Mouse (Mus musculus) kidney, adult 11 months (tissue): ENCODE measurements at regions not wholly inside any gene's neighbourhood (a gene's known extent, or its start where the extent isn't known, plus 50 kb on each side); places are given as distances from the start of the nearest gene placed in this dataset.

Experiments used
- DNase-seq: peaks from one replicate; pipeline ENCODE4 v3.0.0; 2022

DNA sequence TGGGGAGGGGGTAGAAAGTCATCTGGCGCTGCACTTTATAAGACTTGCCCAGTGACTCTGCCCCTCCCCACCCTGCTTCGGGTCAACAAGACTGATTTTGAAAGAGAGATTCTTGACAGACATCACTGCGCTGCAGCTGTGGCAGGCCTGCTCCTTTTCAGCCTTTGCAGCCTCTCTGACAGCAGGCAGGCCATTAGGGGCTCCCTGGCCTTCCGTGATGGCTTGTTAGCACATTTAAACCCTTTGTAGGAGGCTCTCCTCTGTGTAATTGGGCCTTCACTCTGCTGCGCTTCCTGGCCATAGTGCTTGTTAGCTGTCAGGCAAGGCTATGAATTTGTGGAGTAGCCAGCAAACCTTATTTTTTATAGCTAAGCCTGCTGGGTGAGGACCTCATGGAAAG, 232.3 kb upstream of the Wscd1 start:
- DNase-seq = no peak

GRCm38 (mm10) chr11:71527691-71528090, 222.0 kb upstream of the Wscd1 start:
- DNase-seq = no peak

DNA sequence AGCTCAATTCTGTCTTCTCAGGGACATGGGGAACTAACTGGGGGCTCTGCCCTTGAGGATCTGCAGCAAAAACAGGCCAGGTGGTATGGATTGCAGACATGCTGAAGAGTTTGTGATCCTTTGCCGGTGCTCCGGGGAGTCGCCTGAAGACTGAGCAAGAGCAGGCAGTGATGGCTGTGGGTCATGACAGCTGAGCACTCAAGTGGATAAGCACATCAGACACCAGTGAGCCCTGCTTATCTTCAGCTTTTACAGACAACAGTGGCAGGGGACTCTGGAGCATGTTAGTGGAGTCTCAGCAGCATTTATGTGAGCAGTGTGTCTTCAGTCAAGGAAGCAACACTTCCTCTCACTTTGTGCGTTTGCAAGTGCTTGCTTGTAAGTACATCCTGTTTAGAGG, 221.1 kb upstream of the Wscd1 start:
- DNase-seq = no peak

GRCm38 (mm10) chr11:71541178-71541845, 208.4 kb upstream of the Wscd1 start:
- DNase-seq = no peak

DNA sequence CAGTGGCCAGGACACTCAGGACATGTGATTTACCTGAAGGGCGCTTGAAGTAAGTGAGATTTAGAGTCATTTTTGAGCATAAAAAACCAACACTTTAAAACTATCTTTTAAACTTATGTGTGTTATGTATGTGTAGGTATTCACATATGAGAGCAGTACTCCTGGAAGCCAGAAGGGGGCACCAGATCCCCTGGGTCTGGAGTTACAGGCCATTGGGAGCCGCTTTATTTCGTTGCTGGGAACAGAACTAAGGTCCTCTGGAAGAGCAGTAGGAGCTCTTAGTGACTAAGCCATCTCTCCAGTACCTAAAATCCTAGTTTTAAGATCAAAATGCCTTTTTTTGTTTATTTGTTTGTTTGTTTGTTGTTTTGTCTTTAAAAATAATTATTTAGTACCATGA, 192.3 kb upstream of the Wscd1 start:
- no peak for DNase-seq

GRCm38 (mm10) chr11:71564831-71565230, 184.9 kb upstream of the Wscd1 start:
- DNase-seq = no peak

- no peak for DNase-seq
Observed at GRCm38 (mm10) chr11:71576801-71577200, 172.9 kb upstream of the Wscd1 start.

DNA sequence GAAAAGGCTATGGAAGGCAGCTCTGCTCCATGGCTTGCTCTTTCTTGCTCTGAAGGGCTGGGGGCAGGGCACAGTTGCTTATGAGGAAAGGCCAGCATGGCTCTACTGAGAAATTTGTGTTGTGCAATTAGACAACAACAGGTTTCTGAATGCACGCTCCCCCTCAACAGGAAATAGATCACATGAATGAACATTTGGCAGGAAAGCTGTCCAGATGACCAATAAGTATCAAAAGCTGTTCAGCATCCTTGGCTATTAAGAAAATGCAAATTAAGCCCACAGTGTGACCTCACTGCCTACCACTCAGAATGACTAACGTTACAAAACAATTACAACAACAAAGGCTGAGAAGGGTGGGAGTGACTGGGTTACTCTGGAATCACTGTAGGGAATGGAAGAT, 167.9 kb upstream of the Wscd1 start:
- no peak for DNase-seq

DNA sequence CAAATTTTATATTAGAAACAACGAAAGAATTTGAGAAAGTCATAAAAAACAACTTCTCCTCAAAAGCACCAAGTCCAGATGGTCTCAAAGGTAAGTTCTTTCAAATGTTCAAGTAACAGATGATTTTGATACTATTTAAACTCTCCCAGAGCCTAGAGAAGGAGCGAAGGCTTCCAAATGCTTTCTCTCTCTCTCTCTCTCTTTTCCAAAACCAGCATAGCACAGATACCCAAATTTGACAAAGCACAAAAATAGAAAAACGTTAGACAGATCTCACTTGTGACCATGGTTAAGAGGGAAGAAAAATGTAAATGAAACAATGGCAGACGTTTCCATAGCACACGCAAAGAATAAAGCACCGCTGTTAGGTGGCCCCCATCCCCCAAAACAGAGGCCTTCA, 158.7 kb upstream of the Wscd1 start:
- DNase-seq = no peak

DNA sequence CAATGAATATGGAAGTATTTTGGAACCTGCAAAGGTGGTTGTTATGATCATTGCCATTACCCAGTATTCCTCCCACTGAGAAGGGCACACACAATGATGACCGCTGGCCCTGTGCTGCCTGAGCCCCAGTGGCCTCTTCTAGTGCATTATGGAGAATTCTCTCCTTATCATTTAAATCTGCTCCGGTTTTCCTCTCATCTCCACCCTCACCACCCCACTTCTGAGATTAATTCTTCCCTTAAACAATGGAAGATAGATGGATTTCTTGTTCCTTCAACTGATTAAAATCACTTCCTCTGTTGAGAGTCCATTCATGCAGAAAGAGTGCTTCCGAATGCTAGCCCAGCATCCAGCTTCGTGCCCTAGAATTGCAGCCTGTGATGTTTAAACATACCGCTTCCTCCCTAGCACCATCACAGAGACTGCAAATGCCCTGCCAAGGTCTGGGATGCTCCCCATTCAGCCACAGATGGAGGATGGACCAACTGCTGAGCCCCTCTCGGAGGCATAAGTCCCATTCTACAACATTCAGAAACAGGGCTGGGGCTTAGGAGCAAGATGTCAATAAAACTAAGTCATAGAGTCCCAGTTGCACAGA, 155.4 kb upstream of the Wscd1 start:
- no peak for DNase-seq

GRCm38 (mm10) chr11:71597709-71598108, 152.0 kb upstream of the Wscd1 start:
- no peak for DNase-seq

GRCm38 (mm10) chr11:71610782-71611181, 138.9 kb upstream of the Wscd1 start:
- no peak for DNase-seq

GRCm38 (mm10) chr11:71615526-71615925, 134.2 kb upstream of the Wscd1 start:
- no peak for DNase-seq

DNA sequence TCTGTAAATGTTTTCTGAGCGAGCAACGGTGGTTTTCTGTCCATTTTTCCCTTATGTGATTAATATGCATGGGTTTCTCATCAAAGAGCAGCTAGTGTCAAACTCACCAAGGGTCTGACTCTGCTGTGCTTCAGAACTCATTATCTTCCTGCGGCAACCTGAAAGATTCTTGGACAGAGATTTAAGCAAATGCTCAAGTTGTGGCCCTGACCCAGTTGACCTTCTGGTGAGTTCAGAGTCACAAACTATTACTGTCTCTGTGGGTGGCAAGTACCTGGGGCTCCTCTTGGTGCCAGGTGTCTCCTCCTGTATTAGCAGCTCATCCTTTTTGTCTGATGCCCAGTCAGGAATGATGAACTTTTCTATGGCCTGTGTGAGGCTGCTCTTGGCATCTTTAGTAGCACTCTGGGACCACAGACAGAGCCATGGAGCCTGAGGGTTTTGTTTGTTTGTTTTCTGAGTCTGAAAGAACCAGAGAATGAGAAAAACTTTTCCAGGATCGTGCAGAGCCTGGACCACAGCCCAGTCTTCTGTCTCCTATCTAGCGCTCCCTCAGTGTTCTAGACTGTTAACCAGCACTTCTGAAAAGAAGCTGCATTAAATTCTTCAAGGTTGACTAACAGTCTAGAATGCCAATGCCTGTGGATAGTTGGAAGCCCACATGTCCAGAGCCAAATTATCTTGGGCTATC, 124.1 kb upstream of the Wscd1 start:
- no peak for DNase-seq

DNA sequence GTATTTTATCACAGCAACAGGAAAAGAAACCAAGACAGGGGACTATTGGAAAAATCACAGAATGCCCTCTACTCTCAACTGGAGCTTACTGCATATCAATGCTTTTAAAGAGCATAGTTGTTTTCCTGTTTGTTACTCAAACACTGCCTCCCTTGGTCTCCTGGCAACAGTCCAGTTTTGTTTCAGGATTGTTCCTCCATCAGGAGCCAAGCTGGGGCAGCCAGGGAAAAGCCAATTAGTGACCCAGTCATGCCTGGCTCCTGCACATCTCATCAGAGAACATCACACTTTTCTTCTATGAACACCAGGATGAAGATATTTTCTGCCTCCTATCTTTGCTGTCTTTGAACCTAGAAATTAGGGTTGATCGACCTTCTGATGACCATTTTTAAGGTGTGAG, 113.6 kb upstream of the Wscd1 start:
- DNase-seq = no peak

- no peak for DNase-seq
Observed at GRCm38 (mm10) chr11:71636785-71637184, 112.9 kb upstream of the Wscd1 start.

DNA sequence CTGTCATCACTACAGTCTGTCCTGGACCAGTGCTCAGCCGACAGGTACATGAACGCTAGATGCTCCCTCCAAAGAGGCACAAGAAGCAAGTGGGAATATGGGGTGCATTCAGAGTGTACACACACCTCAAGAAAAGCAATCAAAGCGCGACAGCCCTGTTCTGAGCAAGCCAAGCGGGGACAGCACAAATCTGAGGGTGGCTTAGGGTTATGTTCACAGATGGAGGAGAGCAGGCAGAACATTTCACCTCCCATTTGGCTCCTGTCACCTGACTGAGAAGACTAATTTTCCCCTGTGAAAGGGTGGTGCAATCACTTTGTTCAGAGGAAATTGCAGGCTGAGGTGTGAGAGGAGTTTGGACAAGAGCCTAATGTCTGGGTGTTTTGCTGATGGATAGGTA, 106.8 kb upstream of the Wscd1 start:
- no peak for DNase-seq

DNA sequence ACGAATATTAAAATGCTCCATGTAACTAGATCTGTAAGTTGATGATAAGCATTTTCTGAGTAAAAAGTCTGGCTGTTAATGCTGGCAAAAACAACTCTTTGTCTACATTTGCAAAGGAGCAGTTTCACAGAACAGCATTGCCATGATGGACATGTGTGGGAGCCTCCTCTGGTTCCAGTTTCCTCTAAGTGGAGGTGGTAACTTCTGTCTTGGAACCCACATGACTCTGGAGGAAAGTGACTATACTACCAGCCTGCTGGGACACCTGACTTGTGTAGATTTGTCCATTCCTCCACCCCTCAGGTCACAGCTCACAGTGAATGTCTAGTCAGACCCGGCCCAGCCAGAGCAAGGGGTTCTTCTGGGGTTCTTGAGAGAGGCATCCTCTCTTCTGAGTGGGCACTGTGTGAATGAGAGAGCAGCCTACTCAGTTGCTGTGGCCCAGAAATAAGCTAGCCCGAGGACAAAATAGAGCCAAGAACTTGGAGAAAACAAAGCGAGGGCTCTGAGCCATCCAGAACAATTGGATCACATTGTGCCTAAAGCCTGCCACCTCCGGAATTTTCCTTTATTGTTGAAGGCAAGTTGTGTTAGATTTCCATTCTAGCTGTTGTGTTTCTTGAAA, 97.9 kb upstream of the Wscd1 start:
- no peak for DNase-seq

DNA sequence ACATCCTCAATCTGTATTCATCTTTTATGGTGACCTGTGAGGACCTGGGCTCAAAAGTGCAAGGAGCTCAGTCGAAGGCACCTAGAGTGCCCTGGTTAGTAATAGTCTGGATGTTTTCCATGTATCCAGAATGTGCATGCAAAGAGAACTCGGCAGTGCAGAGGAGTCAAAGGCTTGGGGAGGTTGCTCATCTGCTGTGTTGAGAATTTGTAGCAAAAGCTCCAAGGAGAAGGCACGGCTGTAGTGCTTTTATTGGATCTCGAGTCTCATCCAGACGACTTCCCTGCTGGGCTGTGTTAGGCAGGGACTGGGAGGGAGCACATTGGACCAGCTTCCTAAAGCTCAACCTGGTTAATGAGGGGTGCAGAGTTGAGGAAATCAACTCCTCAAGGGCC, 97.3 kb upstream of the Wscd1 start:
- no peak for DNase-seq

- DNase-seq = no peak
Observed at GRCm38 (mm10) chr11:71658346-71658745, 91.4 kb upstream of the Wscd1 start.

DNA sequence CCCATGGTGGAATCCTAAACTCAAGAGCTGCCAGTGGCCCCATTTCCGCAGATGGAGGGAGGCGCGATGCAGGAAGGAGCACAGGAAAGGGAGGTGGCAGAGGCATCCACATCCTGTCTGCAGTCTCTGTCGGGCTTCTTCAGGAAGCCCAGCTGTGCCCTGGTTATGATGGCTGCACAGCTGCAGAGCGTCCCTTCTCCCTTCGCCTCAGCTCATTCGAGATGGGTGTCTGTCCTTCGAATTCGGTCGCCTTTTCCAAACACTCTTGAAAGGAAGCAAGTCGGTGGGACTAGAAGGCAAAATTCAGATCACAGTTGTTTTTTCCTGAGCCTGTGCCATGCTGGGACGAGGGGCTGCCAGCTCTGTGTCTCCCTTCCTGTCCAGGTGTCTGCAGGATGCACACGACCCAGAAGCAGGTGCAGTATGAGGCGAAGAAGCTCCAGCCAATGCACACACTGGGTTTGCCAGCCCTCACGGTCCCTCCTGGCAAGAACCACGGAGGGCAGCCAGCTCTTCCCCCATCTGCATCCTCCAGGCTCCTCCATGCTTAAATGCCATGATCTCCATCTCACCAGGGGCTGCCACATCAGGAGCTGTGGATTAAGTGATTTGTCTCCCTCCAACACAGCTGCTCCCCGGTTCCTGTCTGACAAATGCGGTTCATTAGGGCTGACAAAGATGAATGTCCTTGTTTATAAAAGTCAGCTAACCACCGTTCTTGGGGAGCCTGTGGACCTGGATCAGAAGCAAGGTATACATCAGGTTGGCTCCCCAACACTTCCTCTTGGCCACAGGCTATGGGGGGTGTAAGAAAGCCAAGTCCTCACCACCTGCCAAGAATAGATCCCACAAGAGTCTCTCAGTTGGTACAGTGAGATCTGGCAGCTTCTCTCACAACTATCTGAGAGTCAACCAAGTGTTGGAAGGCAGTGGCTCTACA, 79.3 kb upstream of the Wscd1 start:
- no peak for DNase-seq

- DNase-seq = no peak
Observed at GRCm38 (mm10) chr11:71672171-71673050, 77.3 kb upstream of the Wscd1 start.
